Mouse (Mus musculus): ENCODE results near the gene Pole.
A peak's percentile ranks its signal among the peaks of the same experiment; 100 is the strongest.

Gene Pole

DNA sequence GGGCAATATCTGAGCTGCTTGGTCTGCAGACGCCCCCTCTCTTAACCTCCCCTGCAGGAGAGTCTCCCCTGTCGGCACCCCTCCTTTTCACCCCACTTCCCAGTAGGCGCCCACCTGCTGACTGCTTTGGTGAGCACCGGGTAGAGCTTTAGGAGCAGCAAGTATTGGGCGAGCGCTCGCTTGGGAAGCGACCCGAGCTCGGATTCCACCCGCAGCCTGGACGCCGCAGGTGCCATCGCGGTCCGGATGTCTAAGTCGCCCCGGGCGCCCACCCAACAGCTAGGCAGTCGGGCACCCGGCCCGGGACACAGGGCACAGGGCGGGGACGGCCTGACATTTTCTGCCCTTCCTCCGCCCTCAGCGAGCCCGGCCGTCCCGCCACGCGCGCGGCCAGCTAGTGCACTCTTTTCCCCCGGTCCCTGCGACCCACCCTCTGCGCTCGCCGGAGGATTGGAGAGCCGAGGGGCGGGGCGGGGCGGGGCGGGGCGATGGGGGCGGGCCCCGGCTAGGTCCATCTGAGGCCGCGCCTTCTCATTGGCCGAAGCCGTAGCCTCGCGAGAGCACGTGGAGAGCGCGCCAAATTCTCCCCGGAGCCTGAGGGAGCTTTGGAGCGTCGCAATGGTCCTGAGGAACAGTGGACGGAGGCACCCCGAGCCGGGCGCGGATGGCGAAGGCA is at the start of gene Pole, which contains the start of gene Pxmp2:
Gene Pole, plus strand, starts transcription at position 537 of the 676 bp plus-strand sequence.
Gene Pxmp2, minus strand, starts transcription at position 417 of the 676 bp plus-strand sequence.
- DNase-seq: peak; percentile 96

DNA sequence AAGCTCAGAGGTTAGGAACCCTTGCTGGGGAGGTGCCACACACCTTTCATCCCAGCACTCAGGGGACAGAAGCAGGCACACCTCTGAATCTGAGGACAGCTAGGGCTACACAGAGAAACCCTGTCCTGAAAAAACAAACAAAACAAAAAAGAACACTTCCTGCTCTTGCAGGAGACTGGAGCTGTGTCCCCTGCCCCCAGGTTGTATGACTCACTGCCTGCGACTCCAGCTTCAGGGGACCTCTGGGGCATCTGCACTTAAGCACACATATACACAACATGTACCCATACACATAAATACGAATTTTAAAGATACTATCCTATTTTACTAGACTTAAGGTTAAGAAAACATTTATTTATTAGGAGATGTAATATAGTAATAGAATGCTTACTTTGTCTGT is 42.0 kb upstream of the Pole start:
- DNase-seq: no peak

DNA sequence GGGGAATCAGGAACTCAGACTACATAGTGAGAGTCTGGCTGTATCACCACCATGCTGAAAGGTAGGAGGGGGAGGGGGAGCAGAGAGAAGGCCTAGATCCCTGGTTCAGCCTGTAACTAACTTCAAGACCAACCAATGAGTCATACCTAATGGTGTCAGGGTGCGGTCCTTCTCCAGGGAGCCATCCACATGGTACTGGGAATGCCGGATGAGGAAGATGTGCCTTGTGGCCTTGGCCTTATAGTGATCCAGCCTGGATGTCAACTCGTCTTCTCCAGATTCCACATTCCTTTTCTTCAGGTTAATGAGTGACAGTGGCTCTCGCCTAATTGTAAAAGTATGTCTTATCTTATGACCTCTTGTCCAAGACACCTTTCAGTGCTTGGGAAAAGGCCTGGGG is 19.2 kb upstream of the Pole start:
- no peak for DNase-seq

DNA sequence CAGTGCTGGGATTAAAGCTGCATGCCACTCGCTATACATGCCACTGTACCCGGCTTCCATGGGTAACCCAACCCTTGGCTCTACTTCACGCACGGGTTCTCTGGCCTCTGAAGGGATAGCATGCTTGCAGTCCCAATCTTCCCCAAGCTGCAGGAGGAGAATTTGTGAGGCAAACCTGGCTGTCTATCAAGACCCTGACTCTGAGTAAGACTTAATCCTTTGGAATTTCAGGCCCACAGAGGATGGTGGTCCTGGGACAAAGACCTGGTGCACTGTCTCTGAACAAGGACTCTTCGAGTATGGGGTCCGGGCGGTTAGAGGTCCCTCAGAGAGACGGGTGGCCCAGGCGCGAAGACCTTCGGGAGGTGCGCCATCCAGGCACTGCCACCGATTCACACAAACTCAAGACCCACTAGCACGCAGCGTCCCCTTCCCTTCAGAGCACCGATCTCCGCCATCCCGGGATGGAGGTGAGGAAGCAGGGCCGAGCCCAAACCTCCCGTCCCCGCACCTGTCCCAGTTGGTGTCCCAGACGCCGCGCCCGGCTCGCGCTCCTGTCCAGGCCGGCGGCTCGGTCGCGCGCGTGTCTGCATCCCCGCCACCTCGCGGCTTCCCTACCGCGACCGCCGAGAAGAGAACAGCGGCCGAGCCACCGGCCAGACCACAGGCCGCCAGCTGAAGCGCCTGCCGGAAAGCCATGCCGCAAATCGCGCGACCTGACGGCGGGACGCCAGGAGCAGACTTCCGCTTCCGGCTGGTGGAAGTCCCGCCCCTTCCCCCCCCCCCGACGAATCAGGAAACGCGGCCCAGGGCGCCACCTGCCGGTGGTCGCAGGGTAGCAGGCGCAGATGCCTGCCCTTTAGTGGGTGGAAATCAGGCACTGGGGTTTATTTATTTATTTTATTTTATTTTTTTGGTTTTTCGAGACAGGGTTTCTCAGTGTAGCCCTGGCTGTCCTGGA is 16.7 kb upstream of the Pole start, which contains the start of gene Pgam5:
Gene Pgam5, minus strand, starts transcription at position 773 of the 961 bp plus-strand sequence.
- DNase-seq: peak; percentile 94

DNA sequence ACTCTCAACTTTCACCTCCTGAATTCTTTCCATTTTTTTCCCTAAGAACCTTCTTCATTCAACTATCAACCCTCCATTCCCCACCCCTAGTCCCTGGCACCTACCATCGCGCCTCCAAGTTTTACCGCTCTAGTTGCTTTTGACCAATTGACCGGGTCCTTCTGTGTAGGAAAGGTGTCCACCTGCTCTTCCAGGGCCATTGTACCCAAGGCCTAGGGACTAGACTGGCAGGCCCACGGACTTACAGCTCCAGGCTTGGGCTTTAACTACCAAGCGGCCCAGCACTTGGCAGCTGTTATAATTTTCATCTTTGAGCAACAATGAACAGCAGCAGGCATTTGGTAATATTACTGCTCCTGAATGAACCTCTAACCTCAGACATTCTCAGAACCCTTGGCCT is 15.9 kb upstream of the Pole start:
- no peak for DNase-seq

DNA sequence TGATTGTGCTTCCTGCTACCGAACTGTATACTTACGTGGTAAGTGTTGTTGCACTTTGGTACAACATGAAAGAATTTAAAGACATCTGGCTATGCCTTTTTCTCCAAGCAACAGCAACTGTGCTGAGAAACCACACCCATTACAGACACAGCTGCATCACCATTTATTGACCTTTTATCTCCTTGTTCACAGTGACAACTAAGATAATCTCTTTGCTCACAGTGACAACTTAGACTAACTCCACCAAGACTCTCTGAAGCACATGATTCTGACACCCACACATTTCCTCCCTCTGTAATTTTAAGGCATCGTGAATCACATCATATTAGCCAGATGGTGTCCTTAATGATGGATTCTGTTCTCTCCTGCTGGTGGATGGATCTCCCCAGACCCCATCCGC is 12.0 kb upstream of the Pole start:
- no peak for DNase-seq

DNA sequence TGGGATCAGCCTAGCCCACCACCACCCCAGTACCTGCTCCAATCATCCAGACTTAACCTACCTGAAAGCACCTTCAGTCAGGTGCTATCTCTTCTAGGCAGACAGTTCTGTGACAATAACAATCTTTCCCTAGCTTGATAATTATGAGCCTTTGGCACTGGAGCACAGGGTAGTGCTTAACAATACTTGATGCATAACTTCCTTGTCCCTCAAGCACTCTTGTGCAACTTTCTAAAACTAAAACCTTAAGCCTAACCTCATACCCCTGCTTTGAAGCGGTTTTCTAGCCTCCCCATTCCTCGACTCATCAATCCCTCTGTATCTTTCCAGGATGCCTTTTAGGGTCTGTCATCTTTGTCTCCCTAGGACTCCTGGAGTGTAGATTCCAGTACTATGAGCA is 11.3 kb upstream of the Pole start:
- DNase-seq: no peak

DNA sequence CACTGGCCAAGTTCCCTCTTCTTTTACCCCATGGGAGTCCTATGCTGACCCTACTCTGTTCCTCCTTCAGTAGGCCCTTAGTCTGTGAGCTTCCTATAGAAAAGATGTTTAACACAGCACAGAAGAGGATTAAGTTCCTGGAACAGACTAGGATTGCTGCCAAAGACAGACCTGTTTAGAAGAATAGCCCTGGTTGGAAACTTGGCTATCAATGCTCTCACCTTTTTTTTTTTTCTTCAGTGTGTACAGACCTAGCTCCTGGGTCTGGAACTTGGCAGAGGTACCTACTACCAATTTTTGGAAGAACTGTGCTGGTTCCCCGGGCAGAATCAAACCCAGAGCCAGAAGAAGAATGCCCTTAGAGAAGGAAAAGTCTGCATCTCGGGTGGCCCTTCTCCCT is 9.7 kb upstream of the Pole start:
- DNase-seq: no peak

DNA sequence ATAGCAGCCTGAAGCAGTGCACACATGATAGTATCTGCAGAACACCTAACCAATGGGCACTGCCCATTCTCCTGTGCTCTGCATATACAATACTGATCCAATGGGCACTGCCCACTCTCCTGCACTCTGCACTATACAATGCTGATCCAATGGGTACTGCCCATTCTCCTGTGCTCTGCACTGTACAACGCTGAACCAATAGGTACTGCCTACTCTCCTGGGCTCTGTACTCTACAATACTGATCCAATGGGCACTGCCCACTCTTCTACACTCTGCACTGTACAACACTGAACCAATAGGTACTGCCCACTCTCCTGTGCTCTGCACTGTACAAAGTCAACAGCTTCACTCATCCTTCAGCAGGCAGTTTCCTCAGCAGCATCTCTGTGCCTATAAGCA is 9.2 kb upstream of the Pole start:
- DNase-seq: no peak

DNA sequence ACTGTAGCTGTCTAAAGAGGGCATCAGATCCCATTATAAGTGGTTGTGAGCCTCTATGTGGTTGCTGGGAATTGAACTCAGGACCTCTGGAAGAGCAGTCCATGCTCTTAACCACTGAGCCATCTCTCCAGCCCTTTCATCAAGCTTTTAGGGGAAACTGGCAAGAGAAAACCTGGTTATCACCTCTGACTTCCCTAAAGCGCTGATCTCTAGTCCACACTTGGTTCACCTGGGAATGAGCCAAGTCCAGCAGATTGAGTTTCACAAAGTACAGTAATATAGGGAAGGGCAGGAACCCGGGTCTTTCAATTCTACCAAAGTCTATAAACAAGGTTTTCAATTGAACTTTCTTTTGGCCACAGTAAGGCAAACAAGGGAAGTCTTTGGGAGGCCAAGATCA is 4.1 kb upstream of the Pole start:
- DNase-seq: no peak

DNA sequence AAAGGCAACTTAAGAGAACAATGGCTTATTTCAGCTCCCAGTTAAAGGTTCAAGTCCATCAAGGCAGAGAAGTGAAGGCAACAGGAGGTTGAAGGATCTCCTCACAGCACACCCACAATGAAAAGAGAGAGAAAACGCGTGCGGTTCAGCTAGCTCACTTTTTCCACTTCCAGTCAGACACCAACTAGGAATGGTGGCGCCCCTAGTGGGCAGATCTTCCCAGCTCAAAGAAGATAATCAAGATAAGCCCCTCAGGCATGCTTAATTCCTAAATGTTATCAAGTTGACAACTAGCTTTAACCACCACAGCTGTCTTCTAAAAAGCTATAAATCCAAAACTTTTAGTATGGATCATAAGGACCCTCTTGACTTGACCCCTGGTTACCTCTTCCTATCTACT is 1.6 kb upstream of the Pole start:
- DNase-seq: peak; percentile 88

DNA sequence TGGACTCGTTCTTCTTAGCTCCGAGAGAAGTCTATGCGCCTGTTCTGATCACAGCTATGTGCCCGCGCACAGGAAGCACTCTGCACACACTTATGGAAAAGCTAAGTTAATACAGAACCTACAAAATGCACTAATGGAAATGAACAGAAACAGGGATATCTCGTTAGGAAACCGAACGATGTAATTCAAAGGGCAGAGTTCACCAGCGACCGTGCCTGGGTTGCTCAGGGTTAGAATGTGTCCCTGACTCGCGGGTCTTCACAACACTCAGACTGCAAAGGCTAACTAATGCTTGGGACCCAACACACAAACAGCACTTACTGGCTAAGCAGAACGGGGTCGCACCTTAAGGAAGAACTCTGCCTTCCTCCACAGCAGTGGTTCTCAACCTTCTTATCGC is 950 bp upstream of the Pole start:
- DNase-seq: peak; percentile 25

DNA sequence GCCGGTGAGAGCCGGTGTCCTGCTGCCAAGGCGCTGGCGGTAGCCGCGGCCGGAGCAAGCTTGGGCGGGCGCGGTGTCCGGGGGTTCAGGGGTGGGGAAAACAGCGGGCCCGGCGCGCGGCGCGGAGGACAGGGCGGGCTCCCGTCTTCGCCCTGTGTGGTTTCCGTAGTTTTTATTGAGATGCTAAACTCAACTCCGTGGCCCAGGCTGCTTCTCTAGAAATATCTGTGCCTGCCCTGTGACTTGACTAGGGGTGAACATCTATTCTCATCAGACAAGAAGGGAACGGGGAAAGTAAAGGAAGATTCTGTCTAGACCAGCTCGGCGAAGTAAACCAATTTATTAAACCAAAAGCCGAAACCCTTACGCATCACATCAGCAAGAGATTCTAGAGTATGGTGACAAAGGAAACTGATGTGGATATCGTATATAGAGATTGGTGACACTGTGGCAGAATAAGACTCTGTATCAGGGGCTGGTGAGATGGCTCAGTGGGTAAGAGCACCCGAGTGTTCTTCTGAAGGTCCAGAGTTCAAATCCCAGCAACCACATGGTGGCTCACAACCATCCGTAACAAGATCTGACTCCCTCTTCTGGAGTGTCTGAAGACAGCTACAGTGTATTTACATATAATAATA is 459 bp downstream of the Pole start:
- DNase-seq: no peak

DNA sequence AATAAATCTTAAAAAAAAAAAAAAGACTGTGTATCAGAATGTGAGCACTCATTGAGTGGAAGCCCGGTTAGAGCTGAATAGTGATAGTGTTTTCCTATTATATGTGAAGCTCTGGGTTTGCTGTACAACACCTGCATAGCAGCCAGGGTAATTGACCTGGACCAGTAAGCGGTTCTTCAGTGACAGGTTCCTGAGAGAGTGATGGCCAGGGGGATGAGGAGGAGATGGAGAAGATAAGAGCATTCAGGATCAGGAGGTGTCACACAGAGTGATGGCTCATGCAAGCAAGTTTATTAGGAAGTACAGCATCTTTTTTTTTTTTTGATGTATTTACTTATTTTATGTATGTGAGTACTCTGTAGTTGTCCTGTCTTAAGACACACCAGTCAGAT is 974 bp downstream of the Pole start:
- no peak for DNase-seq

DNA sequence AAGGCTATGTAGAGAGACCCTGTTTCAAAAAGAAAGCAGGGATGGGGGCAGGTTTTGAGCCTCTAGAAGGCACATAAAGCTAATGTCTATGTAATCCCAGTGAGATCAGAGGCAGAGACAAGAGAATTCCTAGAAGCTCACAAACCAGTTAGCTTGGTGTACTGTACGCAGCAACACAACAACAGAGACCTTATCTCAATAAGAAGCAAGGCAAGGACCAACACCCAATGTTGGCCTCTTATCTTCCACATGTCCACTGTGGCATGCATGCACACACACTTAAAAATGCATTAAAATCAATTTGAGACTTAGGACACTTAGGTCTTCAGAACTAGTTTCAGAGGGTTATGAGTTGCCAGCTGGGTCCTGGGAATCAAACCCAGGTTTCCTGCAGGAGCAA is 5.5 kb downstream of the Pole start:
- no peak for DNase-seq

DNA sequence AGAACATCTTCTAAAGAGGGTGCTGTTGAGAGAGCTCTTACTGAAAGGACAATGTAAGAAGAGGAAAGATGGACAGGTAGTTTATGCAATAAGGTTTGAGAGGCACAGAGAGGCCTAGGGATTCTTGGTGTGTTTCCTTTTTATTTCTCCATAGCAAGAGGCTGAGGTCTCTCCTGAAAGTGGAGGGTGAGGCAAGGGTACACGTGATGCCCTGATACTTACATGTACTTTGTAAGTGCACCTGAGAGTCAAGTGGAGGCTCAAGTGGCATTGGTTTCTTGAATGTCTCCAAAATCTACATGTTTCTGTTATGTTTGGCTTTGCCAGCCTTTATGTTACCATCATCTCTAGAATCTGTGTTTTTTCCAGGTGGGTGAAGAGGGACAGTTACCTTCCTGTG is 10.5 kb downstream of the Pole start:
- DNase-seq: no peak

DNA sequence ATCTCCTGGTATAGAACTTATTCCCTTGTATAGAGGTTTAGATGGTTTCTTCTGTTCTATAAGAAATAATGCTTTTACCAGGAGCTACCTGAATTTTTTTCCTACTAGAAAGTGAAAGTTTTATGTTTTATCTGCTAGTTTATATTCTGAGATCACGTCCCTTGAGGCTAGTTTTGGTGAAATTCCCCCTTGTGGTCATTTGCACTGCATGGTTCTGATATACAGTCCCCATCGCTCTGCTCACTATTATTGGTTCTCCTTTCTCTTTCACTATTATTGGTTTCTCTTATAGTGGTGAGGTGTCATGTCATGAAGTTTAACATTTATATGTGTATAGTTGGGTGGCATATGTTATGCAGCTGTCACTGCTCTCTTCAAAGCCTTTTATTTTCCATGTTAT is 14.5 kb downstream of the Pole start:
- no peak for DNase-seq

DNA sequence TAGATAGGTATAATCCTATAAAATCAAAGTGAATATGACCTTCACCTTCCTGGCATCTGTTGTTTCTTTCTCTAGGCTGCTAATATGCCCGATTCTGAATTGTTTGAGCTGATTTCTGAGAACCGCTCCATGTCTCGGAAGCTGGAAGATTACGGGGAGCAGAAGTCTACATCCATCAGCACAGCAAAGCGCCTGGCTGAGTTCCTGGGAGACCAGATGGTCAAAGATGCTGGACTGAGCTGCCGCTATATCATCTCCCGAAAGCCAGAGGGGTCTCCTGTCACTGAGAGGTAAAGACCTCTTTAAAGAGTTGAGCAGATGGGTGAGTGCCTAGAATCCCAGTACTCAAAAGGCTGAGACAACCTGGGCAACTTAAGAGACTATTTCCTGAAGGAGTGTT is 22.8 kb downstream of the Pole start:
- DNase-seq: no peak

DNA sequence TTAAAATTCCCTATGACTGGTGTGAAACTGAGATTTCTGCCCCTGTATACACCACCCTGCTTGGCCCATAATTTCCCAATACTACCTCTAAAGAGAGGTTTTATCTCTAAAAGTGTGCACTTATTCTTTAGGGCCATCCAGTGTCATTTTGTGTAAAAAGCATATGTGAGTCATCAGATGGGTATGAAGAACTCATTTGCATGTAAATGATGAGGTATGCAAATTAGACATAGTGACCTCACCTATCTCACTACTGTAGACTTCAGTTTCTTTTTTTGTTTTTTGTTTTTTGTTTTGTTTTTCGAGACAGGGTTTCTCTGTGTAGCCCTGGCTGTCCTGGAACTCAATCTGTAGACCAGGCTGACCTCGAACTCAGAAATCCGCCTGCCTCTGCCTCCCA is 27.0 kb downstream of the Pole start:
- no peak for DNase-seq

DNA sequence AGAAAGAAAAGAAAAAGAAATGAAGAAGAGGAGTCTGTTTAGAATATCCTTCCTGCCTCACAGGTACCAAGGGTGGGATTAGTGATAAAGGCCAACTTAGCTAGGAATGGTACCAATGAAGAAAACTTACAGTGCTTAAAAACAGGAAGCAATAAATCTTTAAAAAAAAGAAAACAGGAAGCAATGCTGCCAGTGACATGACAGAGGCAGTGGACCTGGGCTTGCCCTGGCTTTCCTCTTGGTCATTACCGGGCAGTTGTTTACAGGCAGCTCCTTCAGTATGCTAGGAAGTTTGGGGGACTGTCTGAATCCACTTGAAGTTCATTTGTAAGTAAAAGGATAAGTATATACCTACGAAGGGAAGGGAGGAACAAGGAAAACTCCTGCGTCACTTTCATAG is 44.4 kb downstream of the Pole start:
- no peak for DNase-seq

DNA sequence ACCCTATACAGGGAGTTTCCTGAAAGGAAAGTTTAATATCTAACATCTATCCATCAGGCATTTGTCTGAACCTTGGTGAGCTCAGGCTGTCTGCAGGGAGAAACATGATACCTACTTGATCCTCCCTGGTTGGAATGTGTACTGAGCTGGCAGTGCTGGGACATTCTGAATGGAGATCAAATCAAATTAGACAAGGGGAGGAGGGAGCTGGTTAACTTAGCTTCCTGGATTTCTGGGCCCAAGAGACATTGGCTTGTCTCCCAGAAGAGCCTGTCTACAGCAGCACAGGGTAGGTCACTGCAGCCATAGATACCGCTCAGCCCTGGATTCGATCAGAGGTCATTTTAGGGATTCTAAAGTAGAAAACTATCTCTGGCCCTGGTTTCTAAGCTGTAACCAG is 52.7 kb downstream of the Pole start:
- DNase-seq: no peak

DNA sequence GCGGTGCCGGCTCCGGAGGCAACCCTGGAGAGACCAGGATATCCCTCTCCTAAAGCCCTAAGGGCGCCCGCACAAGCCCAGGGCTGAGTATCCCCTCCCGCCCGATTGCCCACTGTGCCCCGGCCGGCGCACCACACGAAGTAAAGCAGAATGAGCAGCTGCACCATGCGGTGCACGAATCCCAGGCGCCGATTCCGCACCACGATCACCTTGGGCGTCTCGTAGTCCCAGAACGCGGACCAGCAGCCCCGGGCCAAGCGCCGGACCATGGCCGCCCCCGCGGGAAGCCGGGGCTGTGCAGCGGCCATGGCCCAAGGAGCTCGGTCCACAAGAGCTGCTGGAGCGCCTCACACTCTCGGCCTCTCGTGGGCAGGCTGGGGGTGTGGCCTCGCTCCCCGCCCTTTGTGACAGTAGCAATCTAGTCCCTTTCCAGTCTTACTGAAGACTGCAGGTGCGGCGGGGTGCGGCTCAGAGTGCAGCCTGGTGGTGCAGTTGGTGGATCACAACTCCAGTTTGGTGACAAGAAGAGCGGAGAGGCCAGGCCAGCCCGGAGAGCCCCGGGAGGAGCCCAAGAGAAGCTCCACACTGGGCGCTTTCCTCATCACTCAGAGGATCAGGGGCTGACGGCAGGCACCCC is 56.7 kb downstream of the Pole start, which contains the start of gene P2rx2:
Gene P2rx2, minus strand, starts transcription at position 565 of the 637 bp plus-strand sequence.
- peak; percentile 31 for DNase-seq

DNA sequence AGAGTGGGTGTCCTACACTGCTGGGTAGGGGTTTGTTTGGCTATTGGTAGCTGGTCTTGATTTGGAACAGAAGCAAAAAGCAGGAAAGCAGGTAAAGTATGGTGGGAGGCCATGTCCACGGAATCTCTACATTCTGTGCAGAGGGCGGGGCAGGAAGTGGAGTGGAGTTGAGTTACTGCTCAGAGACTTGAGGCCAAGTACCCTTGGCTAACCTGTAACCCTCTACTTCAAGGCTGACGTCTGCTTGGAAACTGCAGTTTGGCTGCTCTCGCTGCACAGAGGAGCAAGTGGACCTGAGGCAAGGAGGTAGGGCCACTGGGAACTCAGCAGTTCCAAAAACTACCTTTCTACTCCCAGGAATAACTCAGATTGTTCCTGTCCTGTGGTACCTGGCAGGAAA is 58.4 kb downstream of the Pole start, which contains the start of gene Lrcol1:
Gene Lrcol1, plus strand, starts transcription at position 207 of the 400 bp plus-strand sequence.
- DNase-seq: no peak

Data from liver (tissue).